Comparison of ENCODE assay signal across 8 mouse cellular contexts in genomic region chr13:109558341-109559257, GRCm38 (mm10).
DNase-seq lines count a peak whose midpoint lies in the region; TF ChIP-seq lines count a peak whose summit lies in the region.

No protein-coding gene starts in this region.

- H3K27ac ChIP-seq in left cerebral cortex, adult 2 months, result peak overlapping the region; percentile 55; the same call in 1 of the 2 replicates

- TF ChIP-seq CTCF in left cerebral cortex, adult 2 months (IDR thresholded peaks at IDR 0.05), result peak; percentile 70

- DNase-seq in heart, postnatal 10 days, result peak; percentile 29 to 55
- DNase-seq in heart, adult 8-10 months (ENCODE audit: low spot score), result no peak
- DNase-seq in 3T3-L1 (ENCODE audit: low read depth, low spot score) (peak; percentile 82), MN1 (ENCODE audit: low spot score) (peak; percentile 51)
- DNase-seq in embryo, embryonic 9.5 days (ENCODE audit: extremely low spot score), result peak; percentile 18
- peak in 1 of 2 experiments; percentile 26 for DNase-seq in left cerebral cortex, adult 2 months (ENCODE audit: extremely low spot score in 1 of 2, low spot score in 2 of 2)
- peak; percentile 73 for DNase-seq in retina, embryonic 14.5 days (ENCODE audit: low spot score)
- no peak for DNase-seq in spleen, adult 12 weeks (ENCODE audit: low spot score)

- intact Hi-C loops in heart, postnatal 10 days (cut with DNase I), result loop anchor here (2.0 to 5.0 kb wide), 3 partner anchors 52 to 199 kb away; no protein-coding TSS in a partner anchor
- intact Hi-C loops in left cerebral cortex, adult 2 months (cut with DNase I), result loop anchor here (2.0 to 5.0 kb wide), 2 partner anchors 50 to 199 kb away; no protein-coding TSS in a partner anchor

- no peak overlapping the region for H3K4me3 ChIP-seq in left cerebral cortex, adult 2 months

Comparison
In these comparisons a context has a peak if more than half of its experiments do, and no peak if none do; other contexts are left out.
1. DNase-seq: peak in heart, postnatal 10 days (2 of 2), 3T3-L1 (single experiment), MN1 (single experiment), embryo, embryonic 9.5 days (single experiment) and retina, embryonic 14.5 days (single experiment); none in heart, adult 8-10 months (single experiment) and spleen, adult 12 weeks (single experiment).